ENCODE assay signal across 8 mouse cellular contexts in the genomic region with DNA sequence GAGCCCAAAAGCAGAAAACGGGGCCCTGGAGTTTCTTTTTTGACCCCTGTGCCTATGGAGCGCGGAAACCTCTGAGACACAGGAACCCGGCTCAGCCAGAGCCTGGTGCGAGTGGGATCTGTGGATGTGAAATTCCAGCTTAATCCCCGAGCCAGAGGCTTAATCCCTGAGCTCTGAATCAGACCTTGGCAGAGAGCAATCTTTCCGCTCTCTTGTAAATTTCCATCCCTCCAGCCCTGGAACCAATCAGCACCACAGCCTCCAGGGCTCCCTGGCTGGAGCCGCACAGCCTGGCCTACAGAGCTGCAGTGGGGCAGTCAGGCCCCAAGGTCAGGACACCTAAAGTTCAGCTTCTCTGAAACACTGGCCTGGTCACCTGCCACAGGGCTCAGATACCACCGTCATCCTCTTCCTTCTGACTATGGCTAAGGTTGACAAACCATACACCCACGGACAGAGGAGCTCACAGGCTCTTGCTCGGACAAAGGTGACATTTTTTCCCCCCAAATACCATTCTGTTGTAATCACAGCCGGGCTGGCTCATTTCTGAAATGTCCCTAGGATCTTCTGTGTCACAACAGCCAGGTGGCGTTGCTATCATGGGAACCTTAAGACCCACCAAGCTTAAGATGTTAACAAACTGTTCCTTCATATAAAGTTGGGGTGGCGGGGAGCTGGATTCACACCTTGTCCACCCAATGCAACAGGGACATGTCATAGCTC.
A peak's percentile ranks its signal among the peaks of the same experiment; 100 is the strongest.
DNase-seq lines count a peak whose midpoint lies in the region; ATAC-seq lines count a peak whose summit lies in the region.

No protein-coding gene starts in this region.

- peaks cover 21% of the 10 kb centered on the region for H3K4me1 ChIP-seq in midbrain, embryonic 10.5 days
- peaks cover 3% of the 10 kb centered on the region; the same call in 1 of the 2 replicates for H3K4me1 ChIP-seq in midbrain, embryonic 11.5 days (ENCODE audit: control insufficient read depth, insufficient read depth, low read length)
- peaks cover 32% of the 10 kb centered on the region for H3K4me1 ChIP-seq in embryonic facial prominence, embryonic 14.5 days (ENCODE audit: control insufficient read depth, insufficient read depth, low read length)
- H3K4me1 ChIP-seq in stomach, embryonic 16.5 days (ENCODE audit: control insufficient read depth, insufficient read depth, low read length): peaks cover 17% of the 10 kb centered on the region

- H3K9ac ChIP-seq in midbrain, embryonic 11.5 days (ENCODE audit: low read length): no peak overlapping the region
- peak overlapping the region; percentile 27; the same call in 1 of the 2 replicates for H3K9ac ChIP-seq in embryonic facial prominence, embryonic 14.5 days (ENCODE audit: low read depth, low read length)
- no peak overlapping the region for H3K9ac ChIP-seq in stomach, embryonic 16.5 days (ENCODE audit: low read length)

- no peak for DNase-seq in midbrain, embryonic 10.5 days (ENCODE audit: low spot score)
- DNase-seq in midbrain, embryonic 11.5 days (ENCODE audit: low spot score, missing footprints): no peak
- peak; percentile 90 for DNase-seq in embryonic facial prominence, embryonic 14.5 days (ENCODE audit: low spot score)
- peak; percentile 48 to 67 for DNase-seq in heart, postnatal 36 days
- DNase-seq in B cell, adult 2 months: no peak
- DNase-seq in retina, embryonic 14.5 days (ENCODE audit: low spot score): no peak

- 0 out of 2 replicates have a peak overlapping the region, but pooled peaks have one; percentile 3 for H3K27ac ChIP-seq in midbrain, embryonic 10.5 days (replicated peaks)
- H3K27ac ChIP-seq in midbrain, embryonic 11.5 days (ENCODE audit: low read depth, low read length): no peak overlapping the region
- peak overlapping the region; percentile 87 for H3K27ac ChIP-seq in embryonic facial prominence, embryonic 14.5 days (replicated peaks; ENCODE audit: low read depth, low read length)
- H3K27ac ChIP-seq in stomach, embryonic 16.5 days (ENCODE audit: low read length): peak overlapping the region; percentile 83

- H3K36me3 ChIP-seq in midbrain, embryonic 10.5 days: no peaks in the 10 kb centered on the region
- no peaks in the 10 kb centered on the region for H3K36me3 ChIP-seq in midbrain, embryonic 11.5 days (ENCODE audit: control insufficient read depth, insufficient read depth, low read length)
- H3K36me3 ChIP-seq in embryonic facial prominence, embryonic 14.5 days (ENCODE audit: control insufficient read depth, insufficient read depth, low read length): no peaks in the 10 kb centered on the region
- no peaks in the 10 kb centered on the region for H3K36me3 ChIP-seq in stomach, embryonic 16.5 days (ENCODE audit: control insufficient read depth, insufficient read depth, low read length)

- no peak for ATAC-seq in midbrain, embryonic 11.5 days (ENCODE audit: low FRiP score)
- ATAC-seq in embryonic facial prominence, embryonic 14.5 days (ENCODE audit: low read depth): peak; percentile 79
- peak; percentile 78; the same call in 1 of the 2 replicates for ATAC-seq in stomach, embryonic 16.5 days (ENCODE audit: insufficient read depth, low FRiP score)
- no peak for ATAC-seq in cerebellum, adult (ENCODE audit: insufficient number of reproducible peaks, low FRiP score, low TSS enrichment)

- no peak overlapping the region for H3K4me2 ChIP-seq in midbrain, embryonic 11.5 days
- H3K4me2 ChIP-seq in embryonic facial prominence, embryonic 14.5 days (ENCODE audit: low read depth, low read length): no peak overlapping the region
- H3K4me2 ChIP-seq in stomach, embryonic 16.5 days (ENCODE audit: low read depth, low read length): no peak overlapping the region

- no peak overlapping the region for H3K4me3 ChIP-seq in midbrain, embryonic 10.5 days
- no peak overlapping the region for H3K4me3 ChIP-seq in midbrain, embryonic 11.5 days (ENCODE audit: low read depth, low read length)
- no peak overlapping the region for H3K4me3 ChIP-seq in embryonic facial prominence, embryonic 14.5 days (ENCODE audit: low read depth, low read length)
- H3K4me3 ChIP-seq in stomach, embryonic 16.5 days (replicated peaks; ENCODE audit: low read length): no peak overlapping the region

- 71% methylated on average over 14 of the region's 14 CpGs for WGBS in midbrain, embryonic 10.5 days
- 65% methylated on average over 14 of the region's 14 CpGs for WGBS in midbrain, embryonic 11.5 days
- 51% methylated on average over 14 of the region's 14 CpGs for WGBS in embryonic facial prominence, embryonic 14.5 days
- 59% methylated on average over 14 of the region's 14 CpGs for WGBS in stomach, embryonic 16.5 days

- intact Hi-C loops in heart, postnatal 36 days (cut with DNase I): no loop called here

- H3K9me3 ChIP-seq in midbrain, embryonic 10.5 days (replicated peaks): no peaks in the 10 kb centered on the region
- H3K9me3 ChIP-seq in midbrain, embryonic 11.5 days (ENCODE audit: control insufficient read depth, low read length): no peaks in the 10 kb centered on the region
- H3K9me3 ChIP-seq in embryonic facial prominence, embryonic 14.5 days (ENCODE audit: control insufficient read depth, low read length): no peaks in the 10 kb centered on the region
- no peaks in the 10 kb centered on the region for H3K9me3 ChIP-seq in stomach, embryonic 16.5 days (replicated peaks; ENCODE audit: control insufficient read depth, low read length)

- no peaks in the 10 kb centered on the region for H3K27me3 ChIP-seq in midbrain, embryonic 10.5 days (ENCODE audit: low read depth, poor library complexity, severe bottlenecking)
- no peaks in the 10 kb centered on the region for H3K27me3 ChIP-seq in midbrain, embryonic 11.5 days (ENCODE audit: control insufficient read depth, insufficient read depth, low read length)
- no peaks in the 10 kb centered on the region for H3K27me3 ChIP-seq in embryonic facial prominence, embryonic 14.5 days (replicated peaks; ENCODE audit: control insufficient read depth, insufficient read depth, low read length)
- no peaks in the 10 kb centered on the region for H3K27me3 ChIP-seq in stomach, embryonic 16.5 days (ENCODE audit: control insufficient read depth, insufficient read depth, low read length)

Comparison
In these comparisons a context has a peak if more than half of its experiments do, and no peak if none do; other contexts are left out.
1. DNase-seq: peak in embryonic facial prominence, embryonic 14.5 days (single experiment) and heart, postnatal 36 days (2 of 2); none in midbrain, embryonic 10.5 days (single experiment), midbrain, embryonic 11.5 days (single experiment), B cell, adult 2 months (0 of 2) and retina, embryonic 14.5 days (single experiment).
2. ATAC-seq: peak in embryonic facial prominence, embryonic 14.5 days (single experiment) and stomach, embryonic 16.5 days (single experiment); none in midbrain, embryonic 11.5 days (single experiment) and cerebellum, adult (single experiment).